Mouse (Mus musculus): Measurements from ENCODE around the gene As3mt.
"Not testable (repeated sequence)": the region's sequence is repeated elsewhere in the genome, so short reads cannot be mapped to it uniquely, and the experiment has no call there.

The As3mt gene

DNA sequence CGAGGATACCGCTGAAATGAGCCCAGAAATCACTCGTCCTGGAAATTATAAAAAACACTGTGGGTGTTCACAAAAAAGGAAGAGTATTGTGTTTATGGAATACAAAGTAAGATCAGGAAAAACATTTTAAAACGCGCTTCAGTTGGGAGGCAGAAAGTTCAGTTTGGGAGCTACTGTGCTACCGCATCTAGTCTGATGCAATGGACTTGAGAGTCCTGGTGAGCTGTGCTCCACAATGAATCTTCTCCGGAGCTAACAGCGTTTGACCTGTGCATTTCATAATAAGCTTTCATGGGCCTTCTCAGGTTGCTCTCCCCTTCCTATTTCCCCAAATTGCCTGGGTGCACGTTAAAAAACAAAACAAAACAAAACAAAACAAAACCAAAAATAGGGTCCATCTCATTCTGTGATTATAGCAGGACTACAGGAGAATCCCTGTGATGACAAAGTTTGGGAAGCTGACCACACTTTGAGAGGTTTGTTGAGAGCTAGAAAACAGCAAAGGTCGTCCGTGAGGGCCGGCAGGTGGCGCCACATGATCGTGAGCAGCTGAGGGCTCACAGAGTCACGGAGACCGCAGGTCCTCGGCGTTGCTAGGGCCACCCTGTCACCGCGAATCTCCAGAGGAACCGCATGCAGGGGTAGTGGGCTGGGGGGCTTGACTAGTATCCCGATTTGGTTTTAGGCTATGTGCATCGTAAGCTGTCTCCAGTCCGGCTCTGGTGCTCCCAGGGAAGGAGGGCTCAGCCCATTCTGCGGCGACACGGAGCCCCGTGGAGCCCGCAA lies 53.3 kb downstream of the As3mt start:
- CTCF ChIA-PET, result interaction anchor here (0.5 to 4.9 kb wide), 68 partner anchors 9 to 737 kb away, joined by 3 to 72 read pairs (median 4); partner anchors contain the start of genes Neurl1a (in 1 of the 4), Sufu (in 1 of the 4) and Wbp1l (in 1 of the 4)
- POLR2A ChIA-PET, result interaction anchor here (0.6 to 4.0 kb wide), 80 partner anchors 9 to 519 kb away, joined by 3 to 42 read pairs (median 4); partner anchors contain the start of genes Taf5 (in 3 of the 4), Ina (in 2 of the 4), Nt5c2 (in 2 of the 4) and Cyp17a1 (in 1 of the 4)

DNA sequence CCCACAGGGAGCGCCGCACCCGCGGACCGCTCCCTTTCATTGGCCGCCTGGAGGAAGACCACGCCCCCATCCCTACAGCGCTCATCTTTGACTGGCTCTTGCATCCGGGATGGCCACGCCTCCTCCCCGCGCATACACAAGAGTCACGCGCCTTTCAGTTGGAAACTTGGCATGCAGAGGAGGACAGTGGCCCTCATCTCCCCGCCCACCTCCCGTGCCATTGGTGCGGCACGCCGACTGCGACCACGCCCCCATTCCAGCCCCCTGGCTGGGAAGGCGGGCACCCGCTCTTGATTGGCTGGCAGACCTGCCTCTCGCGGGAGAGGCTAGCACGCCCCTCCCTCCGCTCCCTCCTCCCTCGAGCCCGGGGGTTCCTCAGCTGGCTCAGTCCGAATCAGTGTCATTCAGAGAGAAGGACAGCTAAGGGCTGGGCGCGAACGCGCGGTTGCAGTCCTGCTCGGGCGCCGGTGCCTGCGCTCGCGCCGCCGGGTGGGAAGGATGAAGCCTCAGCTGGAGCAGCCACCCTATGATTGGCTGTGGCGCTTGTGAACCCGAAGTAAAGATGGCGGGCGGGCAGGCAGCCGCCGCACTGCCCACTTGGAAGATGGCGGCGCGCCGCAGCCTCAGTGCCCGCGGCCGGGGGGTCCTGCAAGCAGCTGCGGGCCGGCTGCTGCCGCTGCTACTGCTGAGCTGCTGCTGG lies 54.1 kb downstream of the As3mt start, which contains the start of gene Cnnm2:
Gene Cnnm2, plus strand, starts transcription at position 350 of the 700 bp plus-strand sequence.
- ChIA-PET POLR2A (interaction anchor here (0.5 to 4.0 kb wide), 71 partner anchors 10 to 464 kb away, joined by 3 to 42 read pairs (median 4); partner anchors contain the start of genes Taf5 (in 3 of the 4), Ina (in 2 of the 4), Nt5c2 (in 2 of the 4) and Cyp17a1 (in 1 of the 4)), CTCF (interaction anchor here (0.5 to 4.9 kb wide), 37 partner anchors 10 to 365 kb away, joined by 3 to 72 read pairs (median 4); partner anchors contain the start of genes Sufu (in 1 of the 4) and Wbp1l (in 1 of the 4))

DNA sequence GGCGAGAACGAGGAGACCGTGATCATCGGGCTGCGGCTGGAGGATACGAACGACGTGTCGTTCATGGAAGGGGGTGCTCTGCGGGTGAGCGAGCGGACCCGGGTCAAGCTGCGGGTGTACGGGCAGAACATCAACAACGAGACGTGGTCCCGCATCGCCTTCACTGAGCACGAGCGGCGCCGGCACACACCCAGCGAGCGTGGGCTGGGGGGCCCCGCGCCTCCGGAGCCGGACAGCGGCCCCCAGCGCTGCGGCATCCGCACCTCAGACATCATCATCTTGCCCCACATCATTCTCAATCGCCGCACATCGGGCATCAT lies 54.7 kb downstream of the As3mt start:
- ChIA-PET POLR2A (interaction anchor here in 3 of 4 experiments (0.5 to 4.0 kb wide), 45 partner anchors 10 to 464 kb away, joined by 3 to 42 read pairs (median 4); partner anchors contain the start of genes Taf5 (in 2 of the 3), Ina (in 1 of the 3), Nt5c2 (in 1 of the 3) and Sfxn2 (in 1 of the 3)), CTCF (interaction anchor here in 3 of 4 experiments (1.0 to 4.9 kb wide), 7 partner anchors 87 to 281 kb away, joined by 3 to 72 read pairs (median 26); no protein-coding TSS in a partner anchor)

DNA sequence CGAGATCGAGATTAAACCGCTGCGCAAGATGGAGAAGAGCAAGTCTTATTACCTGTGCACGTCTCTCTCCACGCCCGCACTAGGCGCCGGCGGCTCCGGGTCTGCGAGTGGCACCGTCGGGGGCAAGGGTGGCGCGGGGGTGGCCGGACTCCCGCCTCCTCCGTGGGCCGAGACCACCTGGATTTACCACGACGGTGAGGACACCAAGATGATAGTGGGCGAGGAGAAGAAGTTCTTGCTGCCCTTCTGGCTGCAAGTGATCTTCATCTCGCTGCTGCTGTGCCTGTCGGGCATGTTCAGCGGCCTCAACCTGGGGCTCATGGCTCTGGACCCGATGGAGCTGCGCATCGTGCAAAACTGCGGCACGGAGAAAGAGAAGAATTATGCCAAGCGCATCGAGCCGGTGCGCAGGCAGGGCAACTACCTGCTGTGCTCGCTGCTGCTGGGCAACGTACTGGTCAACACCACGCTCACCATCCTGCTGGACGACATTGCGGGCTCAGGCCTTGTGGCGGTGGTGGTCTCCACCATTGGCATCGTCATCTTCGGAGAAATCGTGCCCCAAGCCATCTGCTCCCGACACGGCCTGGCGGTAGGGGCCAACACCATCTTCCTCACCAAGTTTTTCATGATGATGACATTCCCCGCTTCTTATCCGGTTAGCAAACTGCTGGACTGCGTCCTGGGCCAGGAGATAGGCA lies 55.2 kb downstream of the As3mt start:
- ChIA-PET CTCF (interaction anchor here in 3 of 4 experiments (0.5 to 4.1 kb wide), 3 partner anchors 16 to 115 kb away, joined by 3 to 26 read pairs (median 11); no protein-coding TSS in a partner anchor), POLR2A (interaction anchor here in 3 of 4 experiments (0.6 to 4.0 kb wide), 34 partner anchors 9 to 465 kb away, joined by 3 to 42 read pairs (median 4); partner anchors contain the start of genes Taf5 (in 2 of the 3) and Wbp1l (in 1 of the 3))

DNA sequence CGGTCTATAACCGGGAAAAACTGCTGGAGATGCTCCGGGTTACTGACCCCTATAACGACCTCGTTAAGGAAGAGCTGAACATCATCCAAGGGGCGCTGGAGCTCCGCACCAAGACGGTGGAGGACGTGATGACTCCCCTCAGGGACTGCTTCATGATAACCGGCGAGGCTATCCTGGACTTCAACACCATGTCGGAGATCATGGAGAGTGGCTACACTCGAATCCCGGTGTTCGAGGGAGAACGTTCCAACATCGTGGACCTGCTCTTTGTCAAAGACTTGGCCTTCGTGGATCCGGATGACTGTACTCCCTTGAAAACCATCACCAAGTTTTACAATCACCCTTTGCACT lies 55.7 kb downstream of the As3mt start:
- ChIA-PET POLR2A (interaction anchor here in 2 of 4 experiments (0.5 to 4.0 kb wide), 11 partner anchors 9 to 263 kb away, joined by 3 to 35 read pairs (median 6); no protein-coding TSS in a partner anchor), CTCF (interaction anchor here in 2 of 4 experiments (0.5 to 0.6 kb wide), 2 partner anchors 17 to 224 kb away, joined by 3 to 4 read pairs; no protein-coding TSS in a partner anchor)

DNA sequence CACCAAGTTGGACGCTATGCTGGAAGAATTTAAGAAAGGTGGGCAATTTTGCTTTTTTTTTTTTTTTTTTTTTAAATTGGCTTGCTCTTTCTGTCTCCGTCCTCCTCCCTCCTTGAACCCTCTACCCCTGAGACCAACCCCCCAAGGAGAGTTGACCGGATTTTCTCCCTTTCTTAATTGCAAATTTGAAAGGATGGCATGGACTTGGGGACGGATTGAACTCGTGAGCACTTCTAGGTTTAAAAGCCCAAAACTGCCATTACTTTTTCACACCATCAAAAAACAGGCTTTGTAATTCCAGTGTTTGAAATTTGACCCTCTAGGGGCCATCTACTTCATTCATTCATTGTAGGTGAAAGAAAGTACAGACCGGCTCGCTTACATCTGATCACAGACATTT lies 56.1 kb downstream of the As3mt start:
- ChIA-PET CTCF (interaction anchor here in 1 of 4 experiments (0.6 kb wide), 1 partner anchor 223 kb away, joined by 4 read pairs; no protein-coding TSS in a partner anchor), POLR2A (interaction anchor here in 2 of 4 experiments (0.5 to 4.0 kb wide), 9 partner anchors 9 to 263 kb away, joined by 3 to 35 read pairs (median 4); no protein-coding TSS in a partner anchor)

DNA sequence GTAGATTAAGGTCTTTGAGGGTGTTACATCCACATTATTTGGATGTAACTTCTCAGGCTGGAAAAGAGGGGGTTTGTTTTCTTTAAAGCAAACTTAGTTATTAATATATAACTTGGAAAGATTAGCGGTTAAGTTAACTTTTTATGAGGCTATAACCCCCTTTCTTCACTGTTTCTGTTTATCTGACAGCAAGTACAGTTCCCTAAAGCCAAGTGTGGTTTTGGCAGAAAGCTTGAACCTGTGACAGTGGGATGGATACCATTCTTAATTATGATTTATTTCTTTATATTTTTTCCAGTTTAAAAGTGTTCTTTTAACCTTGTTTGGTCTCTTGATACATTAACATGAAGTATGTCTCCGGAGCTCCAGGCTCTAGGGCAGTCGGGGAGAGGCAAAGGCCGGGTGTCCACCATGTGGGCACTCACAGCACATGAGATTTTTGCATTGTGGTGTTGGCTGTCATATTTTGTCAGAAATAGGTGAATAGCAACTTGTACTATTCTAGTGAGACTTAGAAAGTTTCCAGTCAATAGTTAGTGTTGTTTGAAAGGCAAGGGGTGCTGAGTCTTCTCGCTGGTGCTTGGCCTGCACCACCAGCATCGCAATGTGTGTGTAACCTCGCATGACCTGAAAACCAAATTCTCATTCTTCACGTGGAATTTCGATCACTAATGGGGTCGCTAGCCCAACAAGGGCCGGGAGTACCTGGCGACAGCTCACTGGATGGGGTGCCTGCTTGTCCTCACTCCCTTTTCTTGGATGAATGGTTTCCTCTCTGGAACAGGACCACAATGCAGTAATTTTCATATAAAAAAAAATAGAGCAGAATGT lies 56.9 kb downstream of the As3mt start:
- ChIA-PET POLR2A (interaction anchor here in 3 of 4 experiments (0.5 to 1.0 kb wide), 7 partner anchors 9 to 246 kb away, joined by 3 to 4 read pairs (median 3); no protein-coding TSS in a partner anchor), CTCF (interaction anchor here in 1 of 4 experiments (0.6 to 1.4 kb wide), 3 partner anchors 105 to 253 kb away, joined by 3 to 4 read pairs (median 3); no protein-coding TSS in a partner anchor)

DNA sequence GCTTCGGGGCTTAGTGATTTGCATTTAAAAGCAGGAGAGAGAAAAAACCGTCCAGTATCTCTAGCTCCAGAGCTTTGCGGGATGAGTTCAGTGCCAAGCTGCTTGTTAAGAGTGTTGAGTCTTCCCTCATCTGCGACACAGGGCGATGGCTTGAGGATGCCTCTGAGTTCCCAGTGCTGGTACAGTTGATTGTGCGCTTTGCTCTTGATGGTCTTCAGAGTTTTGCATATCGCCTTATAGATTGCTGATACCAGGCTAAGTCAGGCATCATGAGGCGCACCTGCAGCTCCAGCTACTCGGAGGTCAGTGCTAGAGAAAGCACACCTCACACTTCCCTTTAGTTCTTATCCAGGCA lies 57.5 kb downstream of the As3mt start:
- ChIA-PET POLR2A (interaction anchor here in 3 of 4 experiments (0.6 to 1.0 kb wide), 6 partner anchors 10 to 246 kb away, joined by 3 to 4 read pairs (median 3); no protein-coding TSS in a partner anchor), CTCF (interaction anchor here in 1 of 4 experiments (0.6 to 1.4 kb wide), 3 partner anchors 104 to 252 kb away, joined by 3 to 4 read pairs (median 3); no protein-coding TSS in a partner anchor)

DNA sequence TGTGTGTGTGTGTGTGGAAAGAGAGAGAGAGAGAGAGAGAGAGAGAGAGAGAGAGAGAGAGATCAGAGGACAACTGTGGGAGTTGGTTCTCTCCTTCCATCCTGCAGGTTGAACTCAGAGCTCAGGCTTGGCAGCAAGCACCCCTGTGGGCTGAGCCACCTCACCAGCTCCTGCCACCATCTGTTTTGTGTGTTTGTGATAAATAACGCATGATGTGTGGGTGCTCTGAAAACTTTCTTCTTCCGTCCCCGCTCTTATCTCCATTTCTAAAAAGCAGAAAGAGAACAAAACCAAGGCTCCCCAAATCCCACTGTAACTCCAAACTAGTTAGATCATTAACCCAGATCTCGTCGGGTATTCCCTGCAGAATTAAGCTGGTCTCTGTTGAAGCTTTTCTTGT lies 58.9 kb downstream of the As3mt start:
- ChIA-PET POLR2A (interaction anchor here (0.6 to 1.5 kb wide), 10 partner anchors 9 to 1053 kb away, joined by 3 to 7 read pairs (median 4); no protein-coding TSS in a partner anchor), CTCF (interaction anchor here in 3 of 4 experiments (0.6 to 1.2 kb wide), 5 partner anchors 78 to 399 kb away, joined by 4 to 8 read pairs (median 4); no protein-coding TSS in a partner anchor)

DNA sequence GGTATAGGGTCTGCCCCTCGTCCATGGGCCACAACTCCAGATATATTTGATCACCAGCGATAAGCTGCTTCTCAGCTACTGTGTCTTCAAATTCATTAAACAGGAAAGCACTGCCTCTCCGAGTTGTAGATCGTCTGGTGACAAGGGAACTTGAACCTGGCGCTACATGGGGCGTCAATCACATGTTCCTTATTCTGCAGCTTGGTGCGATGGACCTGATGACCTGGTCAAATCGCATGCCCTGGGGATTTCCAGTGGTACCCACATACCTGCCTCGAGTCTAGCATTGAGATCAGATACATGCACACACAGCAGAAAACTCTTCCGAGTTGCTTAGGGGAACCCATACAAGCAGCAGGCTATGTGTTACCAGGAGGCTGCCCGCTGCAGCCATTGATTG lies 62.5 kb downstream of the As3mt start:
- CTCF ChIA-PET, result interaction anchor here in 1 of 4 experiments (1.4 kb wide), 1 partner anchor 100 kb away, joined by 4 read pairs; no protein-coding TSS in a partner anchor
- POLR2A ChIA-PET, result interaction anchor here in 3 of 4 experiments (0.7 to 1.5 kb wide), 5 partner anchors 9 to 110 kb away, joined by 3 to 5 read pairs (median 3); no protein-coding TSS in a partner anchor

DNA sequence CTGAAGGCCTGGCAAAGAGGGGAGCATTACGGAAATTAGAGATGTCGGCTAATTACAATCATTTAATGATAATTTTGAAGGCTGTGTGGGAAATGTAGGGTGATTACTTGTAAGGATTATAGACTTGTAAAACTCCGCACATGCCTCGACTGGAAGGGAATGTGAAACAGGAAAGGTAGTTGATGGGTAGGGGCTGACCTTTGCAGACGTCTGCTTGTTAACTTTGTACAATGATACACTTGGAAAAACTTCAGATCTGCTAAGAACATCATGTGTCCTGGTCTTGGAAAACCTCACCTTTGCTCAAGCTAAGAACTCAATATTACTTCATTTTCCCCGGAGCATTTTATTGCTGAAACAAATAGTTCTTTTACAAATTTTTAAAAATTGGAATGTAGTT lies 64.5 kb downstream of the As3mt start:
- ChIA-PET POLR2A (interaction anchor here in 2 of 4 experiments (1.3 to 1.5 kb wide), 2 partner anchors 9 to 64 kb away, joined by 3 read pairs; no protein-coding TSS in a partner anchor), CTCF (no interaction called here)

DNA sequence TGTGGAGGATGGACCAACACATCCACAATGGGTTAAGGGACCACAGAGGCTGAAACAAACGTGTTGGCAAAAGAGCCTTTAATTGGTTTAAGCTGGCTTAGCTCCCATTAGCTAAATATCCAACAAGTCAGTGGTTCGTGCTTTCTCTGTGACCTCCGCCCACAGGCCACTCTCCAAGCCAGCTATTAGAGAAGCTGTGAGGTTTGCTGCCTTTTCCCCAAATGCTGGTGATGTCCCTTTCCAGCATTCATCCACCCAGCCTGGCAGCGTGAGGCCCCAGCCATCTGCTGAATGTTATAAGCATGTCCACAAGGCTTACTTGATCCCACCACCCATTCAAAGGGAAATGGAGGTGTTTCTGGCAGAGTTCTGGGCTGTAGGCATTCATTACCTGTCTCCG lies 69.1 kb downstream of the As3mt start:
- CTCF ChIA-PET, result interaction anchor here (0.5 to 2.4 kb wide), 5 partner anchors 8 to 342 kb away, joined by 3 to 8 read pairs (median 3); no protein-coding TSS in a partner anchor

DNA sequence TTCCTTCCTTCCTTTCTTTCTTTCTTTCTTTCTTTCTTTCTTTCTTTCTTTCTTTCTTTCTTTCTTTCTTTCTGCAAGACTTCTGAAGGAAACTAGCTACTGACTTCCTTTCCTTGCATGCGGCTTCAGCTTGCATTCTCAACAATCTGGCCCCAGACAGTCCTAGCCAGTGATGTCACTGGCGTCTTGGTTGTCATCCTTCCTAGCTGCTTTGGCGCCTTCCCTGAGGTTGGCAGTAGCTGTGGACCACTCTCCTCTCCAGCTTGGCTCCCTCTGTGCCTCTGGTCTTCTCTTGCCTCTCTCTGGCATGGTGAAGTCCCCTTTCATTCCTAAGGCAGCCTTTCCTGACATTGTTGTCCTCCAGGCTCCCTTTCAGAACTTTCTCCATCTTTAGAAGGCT lies 69.6 kb downstream of the As3mt start:
- ChIA-PET CTCF (interaction anchor here in 2 of 4 experiments (0.5 to 0.7 kb wide), 5 partner anchors 8 to 527 kb away, joined by 3 to 8 read pairs (median 4); no protein-coding TSS in a partner anchor), POLR2A (interaction anchor here in 2 of 4 experiments (0.6 to 1.4 kb wide), 6 partner anchors 14 to 428 kb away, joined by 3 to 6 read pairs (median 4); partner anchors contain the start of gene Cnnm2 (in 1 of the 2))

More for the DNA sequence above, 69.1 kb downstream of the As3mt start:
- POLR2A ChIA-PET, result interaction anchor here in 2 of 4 experiments (0.7 to 1.4 kb wide), 7 partner anchors 13 to 428 kb away, joined by 3 to 6 read pairs (median 4); partner anchors contain the start of gene Cnnm2 (in 1 of the 2)

DNA sequence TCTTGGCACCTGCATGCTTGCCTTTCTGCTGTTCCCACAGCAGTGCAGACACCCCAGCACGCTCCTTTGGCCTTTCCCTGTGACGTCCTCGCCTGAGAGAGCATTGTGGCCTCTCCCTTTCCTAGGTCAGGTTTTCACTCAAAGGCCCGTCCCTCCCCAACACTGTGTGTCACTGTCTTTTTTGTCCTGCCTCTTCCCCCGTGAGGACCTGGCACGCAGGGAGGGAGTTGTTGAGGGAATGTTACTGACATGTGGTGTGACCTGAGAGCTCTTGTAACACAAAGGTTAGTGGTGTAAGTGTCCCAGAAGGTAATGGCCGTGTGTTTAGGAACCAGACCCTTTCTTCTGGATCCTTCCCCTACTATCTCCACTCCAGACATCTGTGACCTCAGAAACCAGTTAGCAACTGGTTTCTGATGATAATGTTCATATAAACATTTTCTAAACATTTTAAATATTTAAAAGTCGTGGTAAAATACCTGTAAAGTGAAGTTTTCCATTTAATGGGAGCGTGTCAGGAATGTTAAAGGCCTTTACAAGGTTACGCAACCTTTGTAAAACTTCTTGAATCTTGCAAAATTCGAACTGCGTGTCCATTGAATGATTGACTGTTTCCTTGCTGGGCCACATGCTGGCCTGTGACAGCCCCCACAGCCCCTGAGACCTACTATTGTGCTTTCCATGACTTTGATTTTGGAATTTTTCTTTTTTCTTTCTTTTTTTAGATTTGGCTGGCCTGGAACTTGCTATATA lies 70.8 kb downstream of the As3mt start:
- CTCF ChIA-PET, result no interaction called here
- POLR2A ChIA-PET, result no interaction called here

DNA sequence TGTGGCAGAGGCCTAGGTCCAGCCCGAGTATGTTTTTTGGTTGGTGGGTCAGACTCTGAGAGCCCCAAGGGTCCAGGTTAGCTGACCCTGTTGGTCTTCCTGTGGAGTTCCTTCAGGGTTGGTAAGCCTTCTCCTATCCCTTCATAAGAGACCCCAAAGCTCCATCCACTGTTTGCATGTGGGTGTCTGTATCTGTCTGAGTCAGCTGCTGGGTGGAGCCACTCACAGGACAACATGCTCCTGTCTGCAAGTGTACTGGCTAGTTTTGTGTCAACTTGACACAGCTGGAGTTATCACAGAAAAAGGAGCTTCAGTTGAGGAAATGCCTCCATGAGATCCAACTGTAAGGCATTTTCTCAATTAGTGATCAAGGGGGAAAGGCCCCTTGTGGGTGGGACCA lies 71.9 kb downstream of the As3mt start:
- CTCF ChIA-PET, POLR2A ChIA-PET: not testable (repeated sequence)

Measured in embryonic stem cell, embryonic (primary cell).